12 mouse cellular contexts compared by ENCODE assay signal in the genomic region with DNA sequence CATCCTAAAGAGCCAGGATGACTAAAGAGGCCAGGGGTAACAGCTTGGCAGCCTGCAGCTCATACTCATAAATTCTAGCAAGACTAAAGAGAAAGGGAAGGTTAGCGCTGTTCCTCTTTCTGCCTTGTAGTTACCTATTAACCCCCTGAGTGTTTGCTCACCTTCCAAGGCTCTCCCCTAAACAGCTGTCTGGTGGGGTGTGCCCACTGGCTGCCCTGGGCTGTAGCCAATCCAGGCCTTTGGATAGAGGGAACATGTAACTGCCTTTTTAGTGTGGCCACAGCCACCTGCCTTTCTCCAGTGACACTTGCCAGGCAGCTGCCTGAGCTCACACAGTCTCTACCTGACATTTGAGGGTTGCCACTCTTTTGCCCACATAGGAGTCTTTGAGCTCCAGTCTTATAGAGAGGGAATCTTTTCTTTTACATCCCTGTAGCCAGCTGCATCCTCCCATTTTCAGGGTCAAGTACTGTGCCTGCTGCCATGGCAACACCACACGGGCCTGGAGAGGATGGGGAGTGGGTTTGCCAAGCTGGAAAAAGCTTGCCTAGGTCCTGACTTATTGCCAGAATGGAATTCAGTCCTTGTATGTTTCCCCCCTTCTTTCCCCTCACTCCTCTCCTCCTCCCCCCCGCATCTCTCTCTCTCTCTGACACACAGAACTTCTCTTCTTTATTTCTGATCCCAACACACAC. TPM values are rescaled to one million over a fixed set of nuclear protein-coding genes. Genes with fewer than 3 reads are reported as not detected.
DNase-seq lines count a peak whose midpoint lies in the region; ATAC-seq and TF ChIP-seq lines count a peak whose summit lies in the region.
"Had no signal": no experiment of that assay in that cellular context is flagged by ENCODE, and none has a peak within 500 bp of the region (broad histone marks: within the 10 kb centered on the region; RNA-seq: fewer than 3 reads in every experiment).

No protein-coding gene starts in this region.

- 0 out of 2 replicates have a peak overlapping the region, but pooled peaks have one; percentile 73 for H3K4me3 ChIP-seq in heart, embryonic 10.5 days
- H3K4me3 ChIP-seq in lung, adult 2 months (replicated peaks; ENCODE audit: extremely low read depth, low read depth, low read length), result peak overlapping the region; percentile 44
- no peak overlapping the region for H3K4me3 ChIP-seq in hindbrain, embryonic 15.5 days
- no peak overlapping the region for H3K4me3 ChIP-seq in midbrain, postnatal 0 days (ENCODE audit: low read depth, low read length)
- H3K4me3 ChIP-seq: limb, embryonic 15.5 days had no signal

- no peak for TF ChIP-seq POLR2A in lung, adult 2 months (IDR thresholded peaks at IDR 0.05; ENCODE audit: borderline replicate concordance, extremely low read depth, low read depth, low read length)

- peaks cover 36% of the 10 kb centered on the region for H3K4me1 ChIP-seq in heart, embryonic 10.5 days
- peaks cover 20% of the 10 kb centered on the region for H3K4me1 ChIP-seq in lung, adult 2 months (ENCODE audit: control insufficient read depth, insufficient read depth, low read length)
- peaks cover 51% of the 10 kb centered on the region for H3K4me1 ChIP-seq in hindbrain, embryonic 15.5 days (replicated peaks)
- H3K4me1 ChIP-seq in midbrain, postnatal 0 days (ENCODE audit: insufficient read depth, low read length), result peaks cover 11% of the 10 kb centered on the region

- WGBS in heart, embryonic 10.5 days, result 55% methylated on average over 3 of the region's 3 CpGs
- 37% methylated on average over 3 of the region's 3 CpGs for WGBS in lung, adult 2 months
- 46% methylated on average over 3 of the region's 3 CpGs for WGBS in hindbrain, embryonic 15.5 days
- 60% methylated on average over 3 of the region's 3 CpGs for WGBS in midbrain, postnatal 0 days

- no peak for TF ChIP-seq CTCF in lung, adult 2 months (IDR thresholded peaks at IDR 0.05; ENCODE audit: insufficient read depth, low read length)
- TF ChIP-seq CTCF in midbrain, postnatal 0 days (IDR thresholded peaks at IDR 0.05), result no peak

- no peak overlapping the region for H3K27ac ChIP-seq in heart, embryonic 10.5 days
- no peak overlapping the region for H3K27ac ChIP-seq in hindbrain, embryonic 15.5 days (replicated peaks)
- no peak overlapping the region for H3K27ac ChIP-seq in midbrain, postnatal 0 days (ENCODE audit: low read depth, low read length)
- H3K27ac ChIP-seq: limb, embryonic 15.5 days had no signal

- intact Hi-C loops in heart, postnatal 36 days (cut with DNase I), result no loop called here

- no peak for DNase-seq in heart, embryonic 10.5 days (ENCODE audit: low spot score)
- DNase-seq in heart, postnatal 36 days, result no peak
- DNase-seq in lung, adult 2 months, result no peak
- no peak for DNase-seq in lung, postnatal 36 days
- DNase-seq in midbrain, postnatal 0 days (ENCODE audit: low spot score), result peak; percentile 53
- no peak for DNase-seq in right cerebral cortex, postnatal 14 days
- DNase-seq in frontal cortex, postnatal 36 days (ENCODE audit: low spot score in 2 of 2), result no peak
- DNase-seq: cerebellum, postnatal 36 days had no signal

- H3K36me3 ChIP-seq in heart, embryonic 10.5 days, result peaks cover 5% of the 10 kb centered on the region; the same call in 1 of the 2 replicates
- H3K36me3 ChIP-seq in hindbrain, embryonic 15.5 days, result no peaks in the 10 kb centered on the region
- peaks cover 3% of the 10 kb centered on the region; the same call in 1 of the 2 replicates for H3K36me3 ChIP-seq in midbrain, postnatal 0 days (ENCODE audit: insufficient read depth, low read length)
- H3K36me3 ChIP-seq: limb, embryonic 15.5 days had no signal

- H3K9me3 ChIP-seq in heart, embryonic 10.5 days, result no peaks in the 10 kb centered on the region
- no peaks in the 10 kb centered on the region for H3K9me3 ChIP-seq in hindbrain, embryonic 15.5 days
- no peaks in the 10 kb centered on the region for H3K9me3 ChIP-seq in midbrain, postnatal 0 days (ENCODE audit: low read length)
- H3K9me3 ChIP-seq: limb, embryonic 15.5 days had no signal

- ATAC-seq in hindbrain, embryonic 15.5 days (ENCODE audit: low FRiP score, low read depth), result no peak
- ATAC-seq in midbrain, postnatal 0 days (ENCODE audit: low FRiP score), result no peak
- ATAC-seq: CD4-positive, CD25-positive, alpha-beta regulatory T cell, adult 4 months had no signal

- H3K4me2 ChIP-seq in hindbrain, embryonic 15.5 days, result peak overlapping the region; percentile 96
- no peak overlapping the region for H3K4me2 ChIP-seq in midbrain, postnatal 0 days (ENCODE audit: low read depth, low read length, poor library complexity, severe bottlenecking)

- H3K9ac ChIP-seq in hindbrain, embryonic 15.5 days, result no peak overlapping the region
- 0 out of 2 replicates have a peak overlapping the region, but pooled peaks have one; percentile 24 for H3K9ac ChIP-seq in midbrain, postnatal 0 days (replicated peaks; ENCODE audit: low read length, poor library complexity, severe bottlenecking)
- H3K9ac ChIP-seq: limb, embryonic 15.5 days had no signal

- peaks cover 93% of the 10 kb centered on the region for H3K27me3 ChIP-seq in heart, embryonic 10.5 days (ENCODE audit: insufficient read depth, poor library complexity, severe bottlenecking)
- H3K27me3 ChIP-seq in hindbrain, embryonic 15.5 days, result peaks cover 67% of the 10 kb centered on the region
- peaks cover 58% of the 10 kb centered on the region for H3K27me3 ChIP-seq in midbrain, postnatal 0 days (ENCODE audit: insufficient read depth, low read length)

RNA-seq across cellular contexts. Expression of gene Dll4, which starts 3.7 kb away (rescaled TPM):
- 6.0 and 7.5 TPM in 2 replicates for polyA plus RNA-seq in heart, embryonic 10.5 days (2016; fragmentation: Nextera tagmentation; extraction: Ambion mirVana)
- total RNA-seq in heart, postnatal 36 days (2021), result 10 to 100 TPM; 16.3 to 22.1 TPM
- polyA plus RNA-seq in lung, adult 2 months (2012; rRNA removed), result 114 TPM in 2 replicates
- polyA plus RNA-seq in hindbrain, embryonic 15.5 days (2015; fragmentation: Nextera tagmentation; extraction: Ambion mirVana), result 5.0 and 5.1 TPM in 2 replicates
- total RNA-seq in midbrain, postnatal 0 days (2014; rRNA removed), result 3.9 TPM in 2 replicates
- 2.3 and 2.6 TPM in 2 replicates for polyA plus RNA-seq in midbrain, postnatal 0 days (2015; fragmentation: Nextera tagmentation; extraction: Ambion mirVana)
- total RNA-seq: granulocyte monocyte progenitor cell, adult 5-6 weeks had no signal
- polyA plus RNA-seq: CD4-positive, CD25-positive, alpha-beta regulatory T cell, adult 4 months had no signal

RNA-seq across cellular contexts. Expression of gene Chac1, which starts 21.8 kb away (rescaled TPM):
- 0.55 and 0.69 TPM in 2 replicates for polyA plus RNA-seq in heart, embryonic 10.5 days (2016; fragmentation: Nextera tagmentation; extraction: Ambion mirVana)
- total RNA-seq in heart, postnatal 36 days (2021), result 10 to 100 TPM; 11.3 to 12.3 TPM
- 9.2 and 10.7 TPM in 2 replicates for polyA plus RNA-seq in lung, adult 2 months (2012; rRNA removed)
- 10.7 and 11.6 TPM in 2 replicates for polyA plus RNA-seq in hindbrain, embryonic 15.5 days (2015; fragmentation: Nextera tagmentation; extraction: Ambion mirVana)
- total RNA-seq in midbrain, postnatal 0 days (2014; rRNA removed), result 9.5 and 18.7 TPM in 2 replicates
- 10.2 and 13.5 TPM in 2 replicates for polyA plus RNA-seq in midbrain, postnatal 0 days (2015; fragmentation: Nextera tagmentation; extraction: Ambion mirVana)
- total RNA-seq: granulocyte monocyte progenitor cell, adult 5-6 weeks had no signal
- polyA plus RNA-seq: CD4-positive, CD25-positive, alpha-beta regulatory T cell, adult 4 months had no signal

RNA-seq across cellular contexts. Expression of gene Vps18, which starts 40.7 kb away (rescaled TPM):
- polyA plus RNA-seq in heart, embryonic 10.5 days (2016; fragmentation: Nextera tagmentation; extraction: Ambion mirVana), result 17.4 and 18.6 TPM in 2 replicates
- total RNA-seq in heart, postnatal 36 days (2021), result 10 to 100 TPM; 13.5 to 13.9 TPM
- polyA plus RNA-seq in lung, adult 2 months (2012; rRNA removed), result 24.1 and 25.9 TPM in 2 replicates
- 27.3 and 30.2 TPM in 2 replicates for polyA plus RNA-seq in hindbrain, embryonic 15.5 days (2015; fragmentation: Nextera tagmentation; extraction: Ambion mirVana)
- 30.1 and 36.9 TPM in 2 replicates for total RNA-seq in midbrain, postnatal 0 days (2014; rRNA removed)
- 21.4 and 21.6 TPM in 2 replicates for polyA plus RNA-seq in midbrain, postnatal 0 days (2015; fragmentation: Nextera tagmentation; extraction: Ambion mirVana)

RNA-seq across cellular contexts. Expression of gene Rhov, which starts 58.2 kb away (rescaled TPM):
- 0.39 TPM in 1 of 2 replicates, not detected in the other for polyA plus RNA-seq in heart, embryonic 10.5 days (2016; fragmentation: Nextera tagmentation; extraction: Ambion mirVana)
- not detected for total RNA-seq in heart, postnatal 36 days (2021)
- polyA plus RNA-seq in lung, adult 2 months (2012; rRNA removed), result 1.6 and 3.0 TPM in 2 replicates
- polyA plus RNA-seq in hindbrain, embryonic 15.5 days (2015; fragmentation: Nextera tagmentation; extraction: Ambion mirVana), result 44.2 and 45.5 TPM in 2 replicates
- total RNA-seq in midbrain, postnatal 0 days (2014; rRNA removed), result 24.5 and 32.7 TPM in 2 replicates
- polyA plus RNA-seq in midbrain, postnatal 0 days (2015; fragmentation: Nextera tagmentation; extraction: Ambion mirVana), result 37.7 and 43.7 TPM in 2 replicates
- polyA plus RNA-seq: CD4-positive, CD25-positive, alpha-beta regulatory T cell, adult 4 months had no signal

Comparison
In these comparisons a context has a peak if more than half of its experiments do, and no peak if none do; other contexts are left out.
1. H3K4me3 ChIP-seq: peak in heart, embryonic 10.5 days (single experiment) and lung, adult 2 months (single experiment); none in hindbrain, embryonic 15.5 days (single experiment) and midbrain, postnatal 0 days (single experiment).
2. RNA of gene Dll4, which starts 3.7 kb away (polyA plus RNA-seq): 114 TPM in lung, adult 2 months; 6.0 to 7.5 TPM in heart, embryonic 10.5 days, 5.0 to 5.1 TPM in hindbrain, embryonic 15.5 days and 2.3 to 2.6 TPM in midbrain, postnatal 0 days; every median in the first group is over 10 times any median in the second.